Mouse (Mus musculus): ENCODE measurements around the gene Trappc3l. TPM values are rescaled to one million over a fixed set of nuclear protein-coding genes. Genes with fewer than 3 reads are reported as not detected.

Trappc3l gene
- polyA plus RNA-seq, 1 experiment: not detected

DNA sequence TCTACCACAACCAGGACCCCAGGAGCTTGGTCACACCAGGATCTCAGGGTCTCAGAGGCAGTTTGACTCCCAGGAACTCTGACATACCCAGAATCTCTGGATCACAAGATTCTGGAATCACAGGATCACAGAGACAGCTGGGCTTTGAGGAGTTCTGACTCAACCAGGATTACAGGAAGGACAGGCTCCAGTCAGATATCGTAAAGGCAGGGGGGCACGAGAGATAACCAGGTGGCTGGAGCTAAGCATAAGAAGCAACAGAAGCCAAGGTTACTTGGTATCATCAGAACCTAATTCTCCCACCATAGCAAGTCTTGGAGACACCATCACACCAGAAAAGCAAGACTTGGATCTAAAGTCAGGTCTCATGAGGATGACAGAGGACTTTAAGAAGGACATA, 104.3 kb downstream of the Trappc3l start:
- Histone ChIP-seq H3K9me3 (ENCODE audit: control insufficient read depth, low read length) (no peaks in the 10 kb centered on the region), H3K36me3 (ENCODE audit: control insufficient read depth) (no peaks in the 10 kb centered on the region), H3K4me1 (ENCODE audit: control insufficient read depth) (no peaks in the 10 kb centered on the region), H3K27me3 (ENCODE audit: control insufficient read depth) (no peaks in the 10 kb centered on the region), H3K4me3 (replicated peaks) (no peak overlapping the region)
- TF ChIP-seq GATA1 (IDR thresholded peaks at IDR 0.05; ENCODE audit: low read length) (no peak), TAL1 (IDR thresholded peaks at IDR 0.05; ENCODE audit: low read length) (no peak)

GRCm38 (mm10) chr10:34149772-34150171, 112.4 kb downstream of the Trappc3l start:
- Histone ChIP-seq H3K9me3 (ENCODE audit: control insufficient read depth, low read length) (no peaks in the 10 kb centered on the region), H3K36me3 (ENCODE audit: control insufficient read depth) (no peaks in the 10 kb centered on the region), H3K4me1 (ENCODE audit: control insufficient read depth) (no peaks in the 10 kb centered on the region), H3K27me3 (ENCODE audit: control insufficient read depth) (no peaks in the 10 kb centered on the region), H3K4me3 (replicated peaks) (no peak overlapping the region)
- TF ChIP-seq TAL1 (IDR thresholded peaks at IDR 0.05; ENCODE audit: low read length) (no peak), GATA1 (IDR thresholded peaks at IDR 0.05; ENCODE audit: low read length) (no peak)

- H3K4me3 ChIP-seq (replicated peaks): no peak overlapping the region
- no peaks in the 10 kb centered on the region for H3K27me3 ChIP-seq (ENCODE audit: control insufficient read depth)
- no peaks in the 10 kb centered on the region for H3K9me3 ChIP-seq (ENCODE audit: control insufficient read depth, low read length)
- no peaks in the 10 kb centered on the region for H3K36me3 ChIP-seq (ENCODE audit: control insufficient read depth)
- no peak for TF ChIP-seq GATA1 (IDR thresholded peaks at IDR 0.05; ENCODE audit: low read length)
- no peak for TF ChIP-seq TAL1 (IDR thresholded peaks at IDR 0.05; ENCODE audit: low read length)
- no peaks in the 10 kb centered on the region for H3K4me1 ChIP-seq (ENCODE audit: control insufficient read depth)
Measured at GRCm38 (mm10) chr10:34150454-34150853, 113.1 kb downstream of the Trappc3l start.

DNA sequence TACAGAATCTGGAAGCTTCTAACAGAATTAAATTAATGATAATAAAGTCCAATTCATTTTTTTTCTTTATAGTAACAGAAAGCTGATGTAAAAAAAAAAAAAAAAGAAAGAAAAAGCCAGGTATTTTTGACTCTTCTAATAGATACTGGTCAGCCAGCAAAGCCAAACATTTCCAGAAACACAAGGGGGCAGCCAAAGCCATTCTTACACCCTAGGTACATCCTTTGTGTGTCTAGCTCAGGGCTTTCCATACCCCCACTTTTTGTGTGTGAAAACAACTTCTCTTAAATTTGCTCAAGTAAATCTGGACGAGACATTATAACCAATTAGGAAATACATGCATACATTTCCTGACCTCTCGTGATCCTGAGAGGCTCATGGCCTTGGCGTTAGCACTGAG, 114.4 kb downstream of the Trappc3l start:
- Histone ChIP-seq H3K4me1 (ENCODE audit: control insufficient read depth) (no peaks in the 10 kb centered on the region), H3K36me3 (ENCODE audit: control insufficient read depth) (no peaks in the 10 kb centered on the region), H3K9me3 (ENCODE audit: control insufficient read depth, low read length) (no peaks in the 10 kb centered on the region), H3K27me3 (ENCODE audit: control insufficient read depth) (no peaks in the 10 kb centered on the region), H3K4me3 (replicated peaks) (no peak overlapping the region)
- no peak for TF ChIP-seq GATA1 (IDR thresholded peaks at IDR 0.05; ENCODE audit: low read length)
- TF ChIP-seq TAL1 (IDR thresholded peaks at IDR 0.05; ENCODE audit: low read length): no peak

DNA sequence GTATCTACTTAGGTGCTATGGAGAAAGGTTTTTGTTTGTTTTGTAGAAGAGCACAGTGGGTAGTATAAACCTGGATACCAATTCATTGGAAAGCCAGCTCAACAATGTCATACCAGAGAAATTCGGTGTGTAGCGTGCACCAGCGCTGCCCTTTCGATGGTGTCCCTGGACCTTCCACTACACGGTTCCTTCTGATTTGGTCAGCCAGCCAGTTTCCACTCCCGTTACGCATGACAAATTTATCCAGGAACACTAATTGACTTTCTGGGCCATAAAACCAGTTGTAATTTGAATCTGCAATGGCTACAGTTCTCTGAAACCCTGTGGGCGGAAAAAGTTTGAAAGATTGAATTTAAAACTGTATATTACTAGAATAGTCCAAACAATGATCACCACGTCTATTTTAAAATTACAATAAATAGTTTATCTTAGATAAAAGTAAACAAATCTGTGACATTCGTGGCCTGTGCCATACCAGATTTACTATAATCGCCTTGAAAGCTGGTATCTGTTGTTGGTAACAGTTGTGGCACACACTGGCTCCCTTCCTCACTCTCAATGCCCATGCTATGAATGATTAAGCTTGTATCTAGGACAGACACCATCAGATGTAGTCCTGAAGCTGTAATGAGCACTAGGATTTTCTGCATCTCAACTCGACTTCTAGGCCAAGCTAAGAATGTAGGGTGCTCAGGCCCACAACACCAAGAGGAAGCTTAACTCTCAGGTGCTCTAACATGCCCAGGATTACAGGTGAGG, 118.6 kb downstream of the Trappc3l start:
- no peaks in the 10 kb centered on the region for H3K36me3 ChIP-seq (ENCODE audit: control insufficient read depth)
- TF ChIP-seq TAL1 (IDR thresholded peaks at IDR 0.05; ENCODE audit: low read length) (no peak), GATA1 (IDR thresholded peaks at IDR 0.05; ENCODE audit: low read length) (no peak)
- H3K4me1 ChIP-seq (ENCODE audit: control insufficient read depth): no peaks in the 10 kb centered on the region
- no peaks in the 10 kb centered on the region for H3K27me3 ChIP-seq (ENCODE audit: control insufficient read depth)
- H3K9me3 ChIP-seq (ENCODE audit: control insufficient read depth, low read length): no peaks in the 10 kb centered on the region
- H3K4me3 ChIP-seq (replicated peaks): no peak overlapping the region

Other genes starting within 250 kb of the Trappc3l start
- not detected in 2 replicates for gene Sult3a1, start 179.9 kb upstream of the Trappc3l start, polyA plus RNA-seq (2012)
- not detected in 2 replicates for gene Rsph4a, start 132.5 kb upstream of the Trappc3l start, polyA plus RNA-seq (2012)
- gene Zup1, start 86.3 kb upstream of the Trappc3l start, polyA plus RNA-seq (2012): 0.05 and 0.23 TPM in 2 replicates
- gene Rwdd1, start 18.0 kb upstream of the Trappc3l start, polyA plus RNA-seq (2012): 2.7 and 3.2 TPM in 2 replicates
- gene Calhm4, start 6.7 kb downstream of the Trappc3l start, polyA plus RNA-seq (2012): not detected in 2 replicates
- not detected in 2 replicates for gene Calhm5, start 58.9 kb downstream of the Trappc3l start, polyA plus RNA-seq (2012)
- 0.05 TPM in 1 of 2 replicates, not detected in the other for gene Calhm6, start 90.4 kb downstream of the Trappc3l start, polyA plus RNA-seq (2012)
- gene Dse, start 170.1 kb downstream of the Trappc3l start, polyA plus RNA-seq (2012): 0.02 TPM in 1 of 2 replicates, not detected in the other
- gene Tspyl1, start 244.6 kb downstream of the Trappc3l start, polyA plus RNA-seq (2012): 1.7 and 2.7 TPM in 2 replicates

Data from erythroblast, embryonic 14.5 days (primary cell).